In the genomic region with DNA sequence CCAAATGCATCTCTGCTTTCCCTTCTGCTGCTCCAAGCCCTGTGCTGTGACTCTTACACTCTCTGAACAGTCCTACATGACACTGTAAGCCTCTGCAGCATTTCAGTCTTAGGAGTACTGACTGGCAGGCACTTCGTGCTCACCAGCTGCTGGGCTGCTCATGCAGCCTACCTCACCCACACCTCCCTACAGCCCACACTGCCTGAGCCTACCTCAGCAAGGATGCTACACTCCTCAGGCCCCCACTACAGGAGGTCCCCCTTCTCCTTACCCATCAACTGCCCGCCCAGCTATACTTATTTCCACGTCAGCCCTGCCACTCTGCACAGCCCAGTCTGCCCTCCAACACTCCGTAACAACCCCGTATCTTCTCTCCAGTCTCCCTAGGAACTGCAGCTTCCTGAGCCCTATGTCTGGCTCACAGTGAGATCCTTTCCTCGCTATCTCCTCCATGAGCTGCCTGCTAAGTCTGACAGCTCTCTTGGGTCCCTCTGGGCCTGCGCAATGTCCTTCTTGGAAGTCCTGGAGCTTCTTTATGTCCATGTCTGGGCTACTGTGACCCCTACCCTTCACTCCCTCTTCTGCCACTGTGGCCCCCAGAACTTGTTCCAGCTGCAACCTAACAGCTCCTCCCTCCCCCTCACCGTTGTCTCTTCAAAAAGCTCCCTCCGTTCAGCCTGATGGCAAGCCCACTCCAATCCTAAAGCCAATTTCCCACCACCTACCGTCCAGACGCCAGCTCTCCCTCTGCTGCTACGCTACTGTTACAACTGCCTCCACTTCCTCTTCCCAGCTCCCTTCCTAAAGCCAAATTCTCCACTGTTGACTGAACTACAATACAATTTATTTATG, we compare ENCODE assay signal across 12 mouse cellular contexts. TPM values are rescaled to one million over a fixed set of nuclear protein-coding genes. Genes with fewer than 3 reads are reported as not detected.
DNase-seq lines count a peak whose midpoint lies in the region; ATAC-seq lines count a peak whose summit lies in the region.
"Had no signal": no experiment of that assay in that cellular context is flagged by ENCODE, and none has a peak within 500 bp of the region (broad histone marks: within the 10 kb centered on the region; RNA-seq: fewer than 3 reads in every experiment).

No protein-coding gene starts in this region.

- peak; percentile 48; the same call in 1 of the 2 replicates for ATAC-seq in intestine, embryonic 15.5 days
- ATAC-seq in intestine, embryonic 16.5 days = no peak
- peak; percentile 27; the same call in 1 of the 2 replicates for ATAC-seq in lung, embryonic 15.5 days (ENCODE audit: borderline replicate concordance, extremely low read depth, low FRiP score, low TSS enrichment)

- H3K4me3 ChIP-seq in intestine, embryonic 15.5 days (replicated peaks) = no peak overlapping the region
- H3K4me3 ChIP-seq in intestine, embryonic 16.5 days (ENCODE audit: low read length) = no peak overlapping the region
- H3K4me3 ChIP-seq in lung, embryonic 15.5 days = no peak overlapping the region
- H3K4me3 ChIP-seq: embryonic facial prominence, embryonic 13.5 days; myocyte had no signal

- no peaks in the 10 kb centered on the region for H3K9me3 ChIP-seq in intestine, embryonic 15.5 days
- no peaks in the 10 kb centered on the region for H3K9me3 ChIP-seq in intestine, embryonic 16.5 days (ENCODE audit: control insufficient read depth, low read length)
- H3K9me3 ChIP-seq in lung, embryonic 15.5 days = no peaks in the 10 kb centered on the region
- H3K9me3 ChIP-seq: embryonic facial prominence, embryonic 13.5 days had no signal

- DNase-seq in lung, postnatal 4 days = no peak
- peak; percentile 30 to 37 for DNase-seq in heart, postnatal 10 days
- DNase-seq in right cerebral cortex, postnatal 36 days (ENCODE audit: low spot score in 2 of 2) = peak; percentile 11 to 23
- no peak for DNase-seq in ovary, adult 18-20 months (ENCODE audit: low spot score)
- DNase-seq in cerebellum, postnatal 25 days = no peak
- DNase-seq: cerebellum, adult 8-10 months had no signal

- H3K27ac ChIP-seq in intestine, embryonic 15.5 days = no peak overlapping the region
- H3K27ac ChIP-seq in intestine, embryonic 16.5 days (ENCODE audit: low read length) = no peak overlapping the region
- no peak overlapping the region for H3K27ac ChIP-seq in lung, embryonic 15.5 days
- H3K27ac ChIP-seq: embryonic facial prominence, embryonic 13.5 days had no signal

- peaks cover 3% of the 10 kb centered on the region; the same call in 1 of the 2 replicates for H3K36me3 ChIP-seq in intestine, embryonic 15.5 days
- no peaks in the 10 kb centered on the region for H3K36me3 ChIP-seq in intestine, embryonic 16.5 days (ENCODE audit: control insufficient read depth, insufficient read depth, low read length)
- peaks cover 18% of the 10 kb centered on the region for H3K36me3 ChIP-seq in lung, embryonic 15.5 days

- H3K4me2 ChIP-seq in intestine, embryonic 15.5 days (replicated peaks) = no peak overlapping the region
- H3K4me2 ChIP-seq in intestine, embryonic 16.5 days (ENCODE audit: low read depth, low read length) = no peak overlapping the region
- no peak overlapping the region for H3K4me2 ChIP-seq in lung, embryonic 15.5 days
- H3K4me2 ChIP-seq: embryonic facial prominence, embryonic 13.5 days had no signal

- no peak overlapping the region for H3K9ac ChIP-seq in intestine, embryonic 15.5 days
- H3K9ac ChIP-seq in intestine, embryonic 16.5 days (ENCODE audit: low read depth, low read length) = no peak overlapping the region
- no peak overlapping the region for H3K9ac ChIP-seq in lung, embryonic 15.5 days
- H3K9ac ChIP-seq: embryonic facial prominence, embryonic 13.5 days had no signal

- intact Hi-C loops in heart, postnatal 10 days (cut with DNase I) = no loop called here

- 53% methylated on average over 12 of the region's 12 CpGs for WGBS in intestine, embryonic 15.5 days
- WGBS in intestine, embryonic 16.5 days = 59% methylated on average over 12 of the region's 12 CpGs
- WGBS in lung, embryonic 15.5 days = 63% methylated on average over 12 of the region's 12 CpGs

- no peaks in the 10 kb centered on the region for H3K27me3 ChIP-seq in intestine, embryonic 15.5 days (replicated peaks)
- no peaks in the 10 kb centered on the region for H3K27me3 ChIP-seq in intestine, embryonic 16.5 days (replicated peaks; ENCODE audit: control insufficient read depth, insufficient read depth, low read length)
- no peaks in the 10 kb centered on the region for H3K27me3 ChIP-seq in lung, embryonic 15.5 days
- H3K27me3 ChIP-seq: embryonic facial prominence, embryonic 13.5 days had no signal

- no peaks in the 10 kb centered on the region for H3K4me1 ChIP-seq in intestine, embryonic 15.5 days (replicated peaks)
- H3K4me1 ChIP-seq in intestine, embryonic 16.5 days (ENCODE audit: control insufficient read depth, insufficient read depth, low read length) = 0 out of 2 replicates have a peak, but pooled peaks cover 2% of the 10 kb centered on the region
- H3K4me1 ChIP-seq in lung, embryonic 15.5 days = no peaks in the 10 kb centered on the region
- H3K4me1 ChIP-seq: embryonic facial prominence, embryonic 13.5 days had no signal

RNA-seq across cellular contexts. Expression of a gene that starts 19.1 kb away (rescaled TPM):
- polyA plus RNA-seq in intestine, embryonic 15.5 days (2015; fragmentation: Nextera tagmentation; extraction: Ambion mirVana) = 24.9 and 28.4 TPM in 2 replicates
- 23.5 and 25.5 TPM in 2 replicates for polyA plus RNA-seq in intestine, embryonic 16.5 days (2015; fragmentation: Nextera tagmentation; extraction: Ambion mirVana)
- 32.8 and 35.0 TPM in 2 replicates for polyA plus RNA-seq in lung, embryonic 15.5 days (2015; fragmentation: Nextera tagmentation; extraction: Ambion mirVana)
- 10 to 100 TPM; 21.0 to 22.5 TPM for total RNA-seq in heart, postnatal 10 days (2021)

RNA-seq across cellular contexts. Expression of a gene that starts 33.7 kb away (rescaled TPM):
- polyA plus RNA-seq in intestine, embryonic 15.5 days (2015; fragmentation: Nextera tagmentation; extraction: Ambion mirVana) = 0.40 and 0.50 TPM in 2 replicates
- 0.23 and 0.27 TPM in 2 replicates for polyA plus RNA-seq in intestine, embryonic 16.5 days (2015; fragmentation: Nextera tagmentation; extraction: Ambion mirVana)
- polyA plus RNA-seq in lung, embryonic 15.5 days (2015; fragmentation: Nextera tagmentation; extraction: Ambion mirVana) = 0.78 and 0.87 TPM in 2 replicates
- 1 to 10 TPM; 6.4 to 6.7 TPM for total RNA-seq in heart, postnatal 10 days (2021)
- total RNA-seq: hematopoietic stem cell, adult 5-6 weeks had no signal

Comparison
In these comparisons a context has a peak if more than half of its experiments do, and no peak if none do; other contexts are left out.
1. DNase-seq: peak in heart, postnatal 10 days (2 of 2) and right cerebral cortex, postnatal 36 days (2 of 2); none in lung, postnatal 4 days (0 of 2), ovary, adult 18-20 months (single experiment) and cerebellum, postnatal 25 days (0 of 2).